Mouse (Mus musculus) embryonic facial prominence, embryonic 11.5 days (tissue): ENCODE results near the gene Mrpl52. TPM values are rescaled to one million over a fixed set of nuclear protein-coding genes. Genes with fewer than 3 reads are reported as not detected.

Experiments
- ATAC-seq: fragments of 200-750 bp; cut with Nextera tagmentation; replicated peaks from 2 replicates; pipeline ENCODE4 v1.8.0; 2017; ENCODE audit warnings: low read depth; ENCODE audit not compliant: insufficient number of reproducible peaks, low FRiP score, low TSS enrichment
- DNase-seq: peaks from one replicate; pipeline ENCODE4 v3.0.0-alpha.2; 2015; ENCODE audit warnings: low spot score
- H3K27ac ChIP-seq: fragments of 300-500 bp; sonication (generic); replicated peaks from 2 replicates; pipeline ENCODE4 v1.5.1; 2014; ENCODE audit warnings: mild to moderate bottlenecking, low read depth, low read length, control low read depth
- H3K27me3 ChIP-seq: fragments of 300-500 bp; sonication (generic); 2 replicates; pipeline ENCODE4 v1.6.1; 2014; ENCODE audit warnings: mild to moderate bottlenecking, low read length, moderate library complexity, mixed read lengths; ENCODE audit not compliant: control insufficient read depth, insufficient read depth
- H3K36me3 ChIP-seq: fragments of 300-500 bp; sonication (generic); replicated peaks from 2 replicates; pipeline ENCODE4 v1.6.1; 2014; ENCODE audit warnings: low read depth, mild to moderate bottlenecking, low read length, moderate library complexity, mixed read lengths; ENCODE audit not compliant: control insufficient read depth, insufficient read depth
- H3K4me1 ChIP-seq: fragments of 300-500 bp; sonication (generic); 2 replicates; pipeline ENCODE4 v1.6.1; 2014; ENCODE audit warnings: low read length, mixed read lengths; ENCODE audit not compliant: control insufficient read depth, insufficient read depth
- H3K4me2 ChIP-seq: fragments of 300-500 bp; sonication (generic); 2 replicates; pipeline ENCODE4 v1.6.1; 2014; ENCODE audit warnings: low read depth, mild to moderate bottlenecking, control low read depth, low read length, moderate library complexity
- H3K4me3 ChIP-seq: fragments of 300-500 bp; sonication (generic); 2 replicates; pipeline ENCODE4 v1.5.1; 2014; ENCODE audit warnings: low read depth, low read length, control low read depth
- H3K9ac ChIP-seq: fragments of 300-500 bp; sonication (generic); replicated peaks from 2 replicates; pipeline ENCODE4 v1.6.1; 2014; ENCODE audit warnings: mild to moderate bottlenecking, control low read depth, low read length
- H3K9me3 ChIP-seq: fragments of 300-500 bp; sonication (generic); replicated peaks from 2 replicates; pipeline ENCODE4 v1.6.1; 2016; ENCODE audit warnings: mild to moderate bottlenecking, low read length, inconsistent platforms, mixed read lengths; ENCODE audit not compliant: control insufficient read depth
- WGBS: fragments of 180-500 bp; shearing (Covaris S2); extraction: QIAGEN DNeasy Blood & Tissue Kit; methylation state at CpG from one replicate; pipeline ENCODE4 v1.1.7; 2014; 5-methylcytosine and 5-hydroxymethylcytosine counted together
- polyA plus RNA-seq: library from polyadenylated mRNA; unstranded; fragments of >200 nt; fragmentation: Nextera tagmentation; extraction: Ambion mirVana; gene quantifications from 2 replicates; pipeline ENCODE4 v1.2.1, GENCODE M21; 2014

Mrpl52 gene
- polyA plus RNA-seq, 1 experiment from 2014 or later: 235 TPM

- H3K9ac ChIP-seq: no peak overlapping the region
- no peak overlapping the region for H3K27ac ChIP-seq
- H3K4me1 ChIP-seq: no peaks in the 10 kb centered on the region
- no peaks in the 10 kb centered on the region for H3K36me3 ChIP-seq
- no peaks in the 10 kb centered on the region for H3K27me3 ChIP-seq
- H3K4me3 ChIP-seq: no peak overlapping the region
- ATAC-seq (no peak), DNase-seq (no peak)
- WGBS: 20% methylated on average over 8 of the region's 8 CpGs
- H3K4me2 ChIP-seq: no peak overlapping the region
- H3K9me3 ChIP-seq: no peaks in the 10 kb centered on the region
Measured at GRCm38 (mm10) chr14:54398921-54399382, 27.8 kb upstream of the Mrpl52 start.

GRCm38 (mm10) chr14:54401723-54402122 is 25.0 kb upstream of the Mrpl52 start:
- Histone ChIP-seq H3K4me3 (no peak overlapping the region), H3K27me3 (no peaks in the 10 kb centered on the region), H3K9me3 (no peaks in the 10 kb centered on the region), H3K4me1 (no peaks in the 10 kb centered on the region), H3K4me2 (no peak overlapping the region), H3K27ac (no peak overlapping the region), H3K9ac (no peak overlapping the region), H3K36me3 (no peaks in the 10 kb centered on the region)
- 69% methylated on average over 3 of the region's 3 CpGs for WGBS
- ATAC-seq (no peak), DNase-seq (no peak)

DNA sequence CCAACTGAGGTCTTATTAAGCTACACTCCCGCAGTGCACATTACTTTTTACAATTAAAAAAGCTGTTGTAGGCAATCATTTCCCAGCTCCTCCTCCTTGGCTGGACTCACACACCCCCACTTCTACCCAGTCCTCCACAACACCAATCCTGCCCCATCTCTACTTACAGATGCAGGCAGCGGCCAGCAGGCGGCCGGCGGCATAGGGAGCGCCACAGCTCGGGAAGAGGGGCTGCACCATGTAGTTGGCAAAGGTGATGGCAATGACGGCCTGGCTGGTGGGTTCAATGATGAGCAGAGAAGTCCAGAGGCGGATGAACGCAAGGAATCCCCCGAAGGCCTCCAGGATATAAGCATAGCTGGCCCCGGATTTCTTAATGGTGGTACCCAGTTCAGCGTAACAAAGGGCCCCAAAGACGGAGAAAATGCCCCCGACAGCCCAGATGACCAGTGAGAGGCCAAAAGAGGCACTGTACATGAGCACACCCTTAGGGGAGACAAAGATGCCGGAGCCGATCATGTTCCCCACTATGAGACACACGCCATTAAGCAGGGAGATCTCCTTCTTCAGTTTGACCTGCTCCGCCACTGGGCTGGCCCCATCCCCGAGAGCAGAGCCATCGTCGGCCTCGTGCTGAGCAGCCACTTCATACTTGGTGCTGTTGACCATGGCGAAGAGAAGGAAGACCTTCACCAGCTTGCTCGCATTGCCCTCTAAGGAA is 18.2 kb upstream of the Mrpl52 start:
- Histone ChIP-seq H3K4me1 (no peaks in the 10 kb centered on the region), H3K9me3 (no peaks in the 10 kb centered on the region), H3K4me2 (no peak overlapping the region), H3K27me3 (no peaks in the 10 kb centered on the region), H3K4me3 (no peak overlapping the region), H3K36me3 (no peaks in the 10 kb centered on the region), H3K9ac (no peak overlapping the region), H3K27ac (no peak overlapping the region)
- WGBS: 80% methylated on average over 25 of the region's 25 CpGs
- peak; percentile 21 for DNase-seq
- ATAC-seq: no peak

GRCm38 (mm10) chr14:54409057-54409645 is 17.6 kb upstream of the Mrpl52 start:
- no peak overlapping the region for H3K4me2 ChIP-seq
- H3K9ac ChIP-seq: no peak overlapping the region
- no peaks in the 10 kb centered on the region for H3K27me3 ChIP-seq
- ATAC-seq (no peak), DNase-seq (no peak)
- peaks cover 2% of the 10 kb centered on the region; the same call in 1 of the 2 replicates for H3K4me1 ChIP-seq
- H3K9me3 ChIP-seq: no peaks in the 10 kb centered on the region
- 72% methylated on average over 7 of the region's 7 CpGs for WGBS
- H3K27ac ChIP-seq: no peak overlapping the region
- H3K4me3 ChIP-seq: no peak overlapping the region
- no peaks in the 10 kb centered on the region for H3K36me3 ChIP-seq

DNA sequence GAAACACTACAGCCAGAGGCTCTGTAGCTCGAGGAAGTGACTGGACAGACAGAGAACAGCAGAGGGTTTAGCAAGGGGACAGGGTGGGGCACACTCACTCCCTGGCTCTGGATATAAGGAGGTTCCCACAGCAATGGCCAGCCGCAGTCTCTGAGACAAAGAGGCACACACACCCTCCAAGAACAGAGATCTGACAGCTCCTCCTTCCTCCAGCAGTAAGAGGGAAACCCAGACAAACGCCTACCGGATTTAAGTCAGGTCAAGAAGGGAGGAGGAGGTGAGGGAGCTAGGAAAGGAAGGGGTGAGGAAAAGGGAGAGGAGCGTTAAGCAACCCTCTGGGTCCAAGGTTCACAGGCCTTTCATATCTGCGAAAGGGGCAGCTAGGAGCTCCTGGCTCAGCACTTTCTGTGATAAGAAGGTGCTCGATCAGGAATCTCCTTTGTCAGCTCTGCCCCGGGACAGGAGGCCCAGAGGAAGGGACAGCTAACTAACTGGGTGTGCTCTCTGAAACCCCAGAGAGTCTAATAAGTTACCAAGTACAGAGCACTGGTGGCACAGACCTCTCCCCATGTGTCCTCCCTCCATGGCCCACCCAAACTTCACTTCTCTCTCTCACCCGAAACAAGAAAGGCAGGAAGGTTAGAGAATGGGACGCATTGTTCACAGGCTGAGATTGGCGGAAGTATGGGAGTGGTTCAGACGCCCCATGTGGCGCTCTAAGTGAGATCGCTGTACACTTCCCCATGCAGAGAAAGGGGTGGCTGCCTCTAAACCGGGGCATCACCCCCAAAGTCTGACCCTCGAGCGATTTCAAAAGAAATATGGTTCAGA is 16.5 kb upstream of the Mrpl52 start:
- no peak overlapping the region for H3K4me3 ChIP-seq
- 36% methylated on average over 17 of the region's 17 CpGs for WGBS
- no peak overlapping the region for H3K9ac ChIP-seq
- H3K36me3 ChIP-seq: no peaks in the 10 kb centered on the region
- no peak overlapping the region for H3K4me2 ChIP-seq
- no peak overlapping the region for H3K27ac ChIP-seq
- ATAC-seq (no peak), DNase-seq (no peak)
- H3K9me3 ChIP-seq: no peaks in the 10 kb centered on the region
- H3K4me1 ChIP-seq: peaks cover 4% of the 10 kb centered on the region
- peaks cover 3% of the 10 kb centered on the region; the same call in 1 of the 2 replicates for H3K27me3 ChIP-seq

DNA sequence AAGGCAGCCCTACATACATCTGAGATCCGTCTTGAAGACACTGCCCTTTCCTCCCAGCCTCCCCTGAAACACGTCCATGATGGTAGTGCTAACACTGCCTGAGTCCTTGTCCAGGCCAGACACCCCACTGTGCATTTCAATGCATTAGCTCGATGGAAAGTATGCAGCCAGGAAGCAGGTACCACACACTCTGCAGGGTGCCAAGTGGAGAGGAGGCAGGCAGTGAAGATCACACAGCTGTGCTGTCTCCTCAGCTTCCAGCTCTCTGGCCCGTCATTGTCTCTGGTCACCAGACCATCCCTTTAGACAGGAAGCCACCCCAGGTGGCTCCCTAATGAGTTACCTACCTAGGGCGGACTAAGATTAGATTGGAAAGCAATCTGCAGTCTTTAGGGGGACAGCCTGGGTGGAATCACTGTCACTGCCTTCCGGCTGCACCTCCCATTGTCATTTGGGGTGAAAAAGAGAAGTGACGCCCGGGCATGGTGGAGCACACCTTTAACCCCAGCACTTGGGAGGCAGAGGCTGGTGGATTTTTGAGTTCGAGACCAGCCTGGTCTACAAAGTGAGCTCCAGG is 14.6 kb upstream of the Mrpl52 start:
- no peak overlapping the region for H3K9ac ChIP-seq
- DNase-seq (no peak), ATAC-seq (no peak)
- peaks cover 8% of the 10 kb centered on the region; the same call in 1 of the 2 replicates for H3K27me3 ChIP-seq
- H3K4me1 ChIP-seq: peaks cover 4% of the 10 kb centered on the region
- H3K4me2 ChIP-seq: no peak overlapping the region
- 42% methylated on average over 9 of the region's 9 CpGs for WGBS
- H3K4me3 ChIP-seq: no peak overlapping the region
- no peak overlapping the region for H3K27ac ChIP-seq
- H3K9me3 ChIP-seq: no peaks in the 10 kb centered on the region
- H3K36me3 ChIP-seq: no peaks in the 10 kb centered on the region

DNA sequence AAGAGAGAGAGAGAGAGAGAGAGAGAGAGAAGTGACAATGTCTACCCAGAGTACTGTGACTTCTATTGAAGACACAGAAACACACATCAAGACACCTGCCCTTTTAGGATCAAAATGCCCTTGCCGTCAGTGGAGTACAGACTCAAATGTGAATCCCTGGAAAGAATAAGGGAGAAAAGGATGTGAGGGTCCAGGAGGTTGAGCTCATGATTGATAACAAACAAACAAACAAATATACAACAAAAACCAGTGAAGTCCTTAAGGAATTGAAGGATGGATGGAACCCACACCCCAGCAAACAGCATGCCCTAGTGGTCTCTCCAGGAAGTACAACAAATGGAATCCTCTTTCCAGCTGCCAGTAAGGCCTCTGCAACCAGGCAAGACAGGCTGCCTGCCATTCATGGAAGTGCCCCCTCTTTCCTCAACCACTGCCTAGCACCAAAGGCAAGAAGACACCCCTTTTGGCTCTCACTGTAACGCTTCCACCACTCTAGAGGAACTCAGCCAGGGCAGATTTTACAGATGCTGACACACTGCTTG is 14.0 kb upstream of the Mrpl52 start:
- no peak overlapping the region for H3K27ac ChIP-seq
- no peak overlapping the region for H3K4me2 ChIP-seq
- WGBS: 37% methylated on average over 2 of the region's 2 CpGs
- H3K27me3 ChIP-seq: peaks cover 10% of the 10 kb centered on the region; the same call in 1 of the 2 replicates
- peaks cover 4% of the 10 kb centered on the region for H3K4me1 ChIP-seq
- no peaks in the 10 kb centered on the region for H3K9me3 ChIP-seq
- ATAC-seq (no peak), DNase-seq (peak; percentile 71)
- no peak overlapping the region; the same call in 1 of the 2 replicates for H3K9ac ChIP-seq
- no peak overlapping the region for H3K4me3 ChIP-seq
- H3K36me3 ChIP-seq: no peaks in the 10 kb centered on the region
